Mouse (Mus musculus) lung, adult 2 months (tissue): ENCODE results near the gene Lmna.

ENCODE experiments used
- CTCF ChIP-seq: fragments of 200-500 bp; IDR thresholded peaks from 2 replicates; pipeline ENCODE4 v1.5.1; 2011; ENCODE audit warnings: mild to moderate bottlenecking, low read length, control low read depth; ENCODE audit not compliant: insufficient read depth
- POLR2A ChIP-seq: fragments of 200-500 bp; IDR thresholded peaks from 2 replicates; pipeline ENCODE4 v1.6.1; 2011; ENCODE audit warnings: low read depth, mild to moderate bottlenecking, control low read depth, low read length, borderline replicate concordance; ENCODE audit errors: extremely low read depth

GRCm38 (mm10) chr3:88448443-88448842 is 61.3 kb downstream of the Lmna start:
- TF ChIP-seq CTCF, result no peak
- TF ChIP-seq POLR2A, result no peak
